ENCODE assay signal across 17 mouse cellular contexts in the genomic region with DNA sequence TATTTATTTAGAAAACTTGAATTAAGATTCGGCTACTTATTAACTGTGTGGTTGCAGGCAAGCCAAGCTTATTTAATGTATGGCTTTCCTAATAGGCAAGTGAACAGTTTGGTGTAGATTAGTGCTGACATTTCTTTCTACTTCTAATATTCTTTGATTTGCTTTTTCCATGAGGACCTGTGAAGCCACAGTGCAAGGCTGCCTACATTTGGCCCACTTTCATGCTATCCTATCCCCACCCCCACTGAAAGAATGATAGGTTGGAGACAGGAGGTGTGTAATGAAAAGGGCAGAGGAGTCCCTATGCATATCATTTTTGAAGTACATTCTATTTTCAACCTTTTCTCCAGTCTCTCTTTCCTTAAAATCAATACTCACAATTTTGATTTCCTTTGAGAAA.
DNase-seq lines count a peak whose midpoint lies in the region; ATAC-seq and TF ChIP-seq lines count a peak whose summit lies in the region.
"Had no signal": no experiment of that assay in that cellular context is flagged by ENCODE, and none has a peak within 500 bp of the region (broad histone marks: within the 10 kb centered on the region; RNA-seq: fewer than 3 reads in every experiment).

No protein-coding gene starts in this region.

- peak overlapping the region; percentile 68 for H3K27ac ChIP-seq in forebrain, postnatal 0 days (ENCODE audit: low read depth, low read length)
- H3K27ac ChIP-seq in forebrain, embryonic 10.5 days, result no peak overlapping the region
- H3K27ac ChIP-seq: embryonic facial prominence, embryonic 15.5 days; gastrocnemius, adult 2 months had no signal

- H3K4me1 ChIP-seq in forebrain, postnatal 0 days (ENCODE audit: insufficient read depth), result 0 out of 2 replicates have a peak, but pooled peaks cover 3% of the 10 kb centered on the region
- H3K4me1 ChIP-seq in forebrain, embryonic 10.5 days, result 0 out of 2 replicates have a peak, but pooled peaks cover 4% of the 10 kb centered on the region
- H3K4me1 ChIP-seq: embryonic facial prominence, embryonic 15.5 days; heart, embryonic 12.5 days had no signal

- ATAC-seq in forebrain, postnatal 0 days, result no peak

- no peak overlapping the region for H3K4me2 ChIP-seq in forebrain, postnatal 0 days (ENCODE audit: low read depth)
- H3K4me2 ChIP-seq: embryonic facial prominence, embryonic 15.5 days; heart, embryonic 12.5 days had no signal

- 85% methylated on average over 1 of the region's 1 CpGs for WGBS in forebrain, postnatal 0 days
- 96% methylated on average over 1 of the region's 1 CpGs for whole genome bisulfite sequencing in forebrain, embryonic 10.5 days

- H3K4me3 ChIP-seq in forebrain, postnatal 0 days (ENCODE audit: low read depth, low read length), result no peak overlapping the region
- no peak overlapping the region for H3K4me3 ChIP-seq in forebrain, embryonic 10.5 days
- H3K4me3 ChIP-seq: embryonic facial prominence, embryonic 15.5 days; erythroblast, embryonic 14.5 days; gastrocnemius, adult 2 months; heart, embryonic 12.5 days had no signal

- TF ChIP-seq CTCF in forebrain, postnatal 0 days (IDR thresholded peaks at IDR 0.05; ENCODE audit: low read depth), result no peak
- no peak for TF ChIP-seq CTCF in brain, embryonic 14.5 days (IDR thresholded peaks at IDR 0.05; ENCODE audit: borderline replicate concordance, extremely low read depth, insufficient read depth, insufficient read length)

- no peaks in the 10 kb centered on the region for H3K9me3 ChIP-seq in forebrain, postnatal 0 days (ENCODE audit: low read length)
- H3K9me3 ChIP-seq in forebrain, embryonic 10.5 days, result no peaks in the 10 kb centered on the region
- H3K9me3 ChIP-seq: embryonic facial prominence, embryonic 15.5 days; heart, embryonic 12.5 days had no signal

- H3K27me3 ChIP-seq in forebrain, postnatal 0 days (ENCODE audit: insufficient read depth, low read length), result no peaks in the 10 kb centered on the region
- H3K27me3 ChIP-seq in forebrain, embryonic 10.5 days (ENCODE audit: poor library complexity, severe bottlenecking), result no peaks in the 10 kb centered on the region
- H3K27me3 ChIP-seq: embryonic facial prominence, embryonic 15.5 days; heart, embryonic 12.5 days had no signal

- DNase-seq in cerebellum, postnatal 14 days, result peak; percentile 35 to 66
- no peak for DNase-seq in cerebellum, adult 8-10 months
- no peak for DNase-seq in forebrain, postnatal 0 days
- DNase-seq in forebrain, embryonic 10.5 days (ENCODE audit: extremely low spot score, low spot score), result no peak
- peak; percentile 42 for DNase-seq in brain, adult 2 months (ENCODE audit: low read depth, low spot score)
- peak; percentile 20 for DNase-seq in brain, embryonic 14.5 days (ENCODE audit: low read depth)
- DNase-seq: adrenal gland, adult 2 months; adrenal gland, postnatal 25 days; embryo, embryonic 11 days; gastrocnemius, adult 2 months; gastrocnemius, postnatal 25 days; heart, postnatal 36 days; kidney, adult 11 months; kidney, adult 9 months had no signal

- H3K36me3 ChIP-seq in forebrain, postnatal 0 days (ENCODE audit: insufficient read depth), result no peaks in the 10 kb centered on the region
- H3K36me3 ChIP-seq in forebrain, embryonic 10.5 days (replicated peaks), result no peaks in the 10 kb centered on the region
- H3K36me3 ChIP-seq: embryonic facial prominence, embryonic 15.5 days; heart, embryonic 12.5 days had no signal

- no peak overlapping the region for H3K9ac ChIP-seq in forebrain, postnatal 0 days
- H3K9ac ChIP-seq: embryonic facial prominence, embryonic 15.5 days; heart, embryonic 12.5 days had no signal

- TF ChIP-seq POLR2A in brain, embryonic 14.5 days (IDR thresholded peaks at IDR 0.05; ENCODE audit: borderline replicate concordance, extremely low read depth, insufficient read depth, insufficient read length, poor library complexity, severe bottlenecking), result no peak

Comparison
In these comparisons a context has a peak if more than half of its experiments do, and no peak if none do; other contexts are left out.
1. DNase-seq: peak in cerebellum, postnatal 14 days (2 of 2), brain, adult 2 months (single experiment) and brain, embryonic 14.5 days (single experiment); none in cerebellum, adult 8-10 months (single experiment), forebrain, postnatal 0 days (single experiment) and forebrain, embryonic 10.5 days (single experiment).